Mouse (Mus musculus) left cerebral cortex, adult 11 months (tissue): ENCODE data around the gene Rsbn1.

Experiments used
- DNase-seq: peaks from one replicate; pipeline ENCODE4 v3.0.0; 2022; ENCODE audit warnings: low spot score

Gene Rsbn1

DNA sequence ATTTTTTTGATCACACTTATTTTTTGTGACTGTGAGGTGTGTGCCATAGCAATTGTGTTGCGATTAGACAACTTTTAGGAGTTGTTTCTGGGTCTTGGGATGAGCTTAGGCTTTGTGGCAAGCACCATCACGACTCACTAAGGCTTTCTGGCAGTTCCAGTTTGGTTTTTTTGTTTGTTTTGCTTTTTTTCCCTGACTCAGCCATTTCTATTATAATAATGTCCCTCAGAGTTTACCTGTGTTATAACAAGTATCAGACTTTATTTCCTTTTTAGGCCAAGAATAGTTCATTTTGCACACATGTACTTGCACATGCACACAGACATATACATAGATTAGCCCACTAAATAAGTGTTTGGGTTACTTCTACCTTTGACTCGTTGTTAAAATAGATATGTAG, 46.7 kb downstream of the Rsbn1 start:
- DNase-seq, result no peak

DNA sequence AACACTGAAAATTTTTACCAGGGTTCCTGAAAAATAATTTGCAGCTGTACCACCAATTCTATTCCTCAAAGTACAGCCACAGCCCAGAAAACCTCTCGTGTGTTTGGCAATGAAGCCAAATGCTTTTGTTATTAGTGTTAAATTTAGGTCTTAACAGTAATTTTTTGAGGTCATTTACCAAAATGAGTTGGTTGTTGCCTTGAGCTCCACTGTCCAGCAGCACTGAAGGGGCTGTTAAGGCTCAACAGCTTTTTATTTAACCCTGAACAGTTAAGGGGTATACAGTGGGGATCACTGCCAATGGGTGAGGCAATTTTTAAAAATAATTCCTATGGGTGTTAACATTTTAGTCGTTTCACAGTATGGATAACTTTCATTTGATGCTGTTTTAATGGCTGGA, 53.3 kb downstream of the Rsbn1 start:
- DNase-seq, result no peak

DNA sequence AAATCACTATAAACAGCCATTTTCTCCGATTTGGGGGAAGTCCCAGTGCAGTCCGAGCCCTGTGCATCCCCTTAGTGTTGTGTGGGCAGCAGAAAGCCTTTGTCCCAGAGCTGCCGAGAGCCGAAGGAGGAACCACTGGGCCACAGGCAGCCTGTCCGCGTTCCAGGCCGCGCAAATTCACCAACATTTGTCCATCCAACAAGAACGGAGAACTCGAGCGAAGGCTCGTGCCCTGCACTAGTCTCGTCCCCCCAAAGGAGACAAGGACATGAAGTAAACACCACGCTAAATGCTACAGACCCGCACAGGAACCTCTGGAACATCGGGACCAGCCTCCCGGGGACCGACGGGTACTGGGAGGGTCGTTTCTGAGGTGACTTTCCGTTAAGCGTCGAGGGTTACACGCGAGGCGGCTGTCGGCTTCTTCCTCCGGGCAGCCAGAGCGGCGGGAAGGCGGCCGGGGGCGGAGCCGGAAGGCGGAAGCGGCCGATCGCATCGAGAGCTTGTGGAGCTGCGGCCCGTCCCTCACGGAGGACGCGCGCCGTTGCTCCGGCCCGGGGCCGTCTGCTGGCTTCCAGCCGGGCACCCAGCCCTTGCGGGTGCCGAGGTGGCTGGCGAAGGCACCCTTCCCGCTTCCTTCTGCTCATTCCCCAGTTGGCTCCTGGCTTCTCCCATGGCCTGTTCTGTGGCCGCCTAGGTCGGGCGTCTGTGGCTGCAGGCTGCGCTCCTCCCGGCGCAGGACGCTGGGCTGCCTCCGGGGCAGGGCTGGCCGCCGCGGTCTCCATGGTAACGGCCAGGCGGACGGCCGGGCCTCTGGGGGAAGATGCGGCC, 54.2 kb downstream of the Rsbn1 start, which contains the start of gene Phtf1:
Phtf1 (plus strand) TSS at position 250 of the 831 bp plus-strand sequence.
- peak; percentile 77 for DNase-seq

DNA sequence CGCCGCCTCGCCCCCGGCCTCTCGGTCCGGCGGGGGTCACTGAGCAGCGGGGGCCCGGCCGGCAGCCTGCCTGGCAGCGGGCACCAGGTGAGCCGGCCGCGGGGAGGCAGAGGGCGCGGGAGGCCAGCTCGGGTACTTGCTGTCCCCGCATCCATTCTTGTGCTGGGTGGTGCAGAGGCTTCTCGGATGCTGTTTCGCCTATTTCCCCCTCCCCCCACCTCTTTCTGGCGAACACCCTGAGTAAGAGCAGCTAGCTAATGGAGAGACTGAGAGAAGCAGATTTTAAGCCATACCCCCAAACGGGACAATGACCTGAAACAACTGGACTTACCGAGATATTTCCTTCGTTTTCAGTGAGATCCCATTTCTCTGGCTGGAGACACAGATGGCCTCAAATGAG, 54.8 kb downstream of the Rsbn1 start:
- DNase-seq, result peak; percentile 33

DNA sequence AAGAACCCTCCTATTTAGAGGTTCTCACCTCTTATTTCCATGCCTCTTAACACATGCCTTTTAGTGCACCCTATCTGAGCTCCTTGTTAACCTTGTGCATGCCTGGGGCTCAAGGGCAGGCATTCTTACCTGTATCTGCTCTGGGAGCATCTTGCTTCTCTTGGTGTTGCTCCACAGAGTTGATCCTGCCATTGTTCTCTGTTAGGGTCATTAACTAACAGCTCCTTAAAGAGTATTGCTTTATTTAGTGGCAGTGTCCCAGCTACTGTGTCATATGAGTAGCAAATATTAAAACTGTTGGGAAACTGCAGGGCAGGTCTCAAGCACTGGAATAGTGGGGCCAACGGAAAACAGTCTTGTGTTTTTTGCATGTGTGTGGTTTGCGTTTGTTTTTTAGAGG, 57.2 kb downstream of the Rsbn1 start:
- no peak for DNase-seq

DNA sequence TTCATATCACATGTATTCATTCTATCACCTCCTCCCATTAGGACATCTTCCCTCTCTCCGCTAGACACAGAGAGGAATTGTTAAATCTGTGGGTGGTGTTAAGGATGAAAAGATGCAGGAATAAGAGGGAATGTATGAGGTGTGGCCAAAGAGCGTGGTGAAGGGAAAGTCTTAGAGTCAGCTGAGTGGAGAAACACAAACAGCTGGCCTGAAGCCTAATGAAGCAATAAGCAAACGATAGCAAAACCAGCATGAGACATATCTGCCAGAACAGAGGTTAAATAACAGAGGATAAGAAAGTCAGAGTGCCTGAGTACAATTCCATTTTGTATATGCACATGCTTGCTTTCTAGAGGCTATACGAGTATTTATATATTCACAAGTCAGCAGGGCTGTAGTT, 70.6 kb downstream of the Rsbn1 start:
- DNase-seq, result no peak

DNA sequence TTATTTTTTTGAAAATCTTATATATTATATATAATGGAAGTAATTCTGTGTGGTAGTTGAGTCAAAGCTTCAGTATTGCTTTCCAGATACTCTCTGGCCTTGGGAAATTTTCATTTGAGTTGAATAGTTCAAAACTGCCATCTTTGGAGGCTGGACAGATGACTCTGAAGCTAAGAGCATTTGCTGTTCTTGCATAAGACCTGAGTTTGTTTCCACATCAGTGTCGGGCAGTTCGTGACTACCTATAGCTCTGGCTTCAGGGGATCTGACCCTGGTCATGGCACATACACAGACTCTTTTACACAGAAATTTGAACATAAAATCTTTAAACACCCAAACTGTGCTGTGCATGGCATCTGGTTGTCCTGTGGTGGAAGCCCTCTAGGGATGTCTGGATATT, 71.3 kb downstream of the Rsbn1 start:
- no peak for DNase-seq

DNA sequence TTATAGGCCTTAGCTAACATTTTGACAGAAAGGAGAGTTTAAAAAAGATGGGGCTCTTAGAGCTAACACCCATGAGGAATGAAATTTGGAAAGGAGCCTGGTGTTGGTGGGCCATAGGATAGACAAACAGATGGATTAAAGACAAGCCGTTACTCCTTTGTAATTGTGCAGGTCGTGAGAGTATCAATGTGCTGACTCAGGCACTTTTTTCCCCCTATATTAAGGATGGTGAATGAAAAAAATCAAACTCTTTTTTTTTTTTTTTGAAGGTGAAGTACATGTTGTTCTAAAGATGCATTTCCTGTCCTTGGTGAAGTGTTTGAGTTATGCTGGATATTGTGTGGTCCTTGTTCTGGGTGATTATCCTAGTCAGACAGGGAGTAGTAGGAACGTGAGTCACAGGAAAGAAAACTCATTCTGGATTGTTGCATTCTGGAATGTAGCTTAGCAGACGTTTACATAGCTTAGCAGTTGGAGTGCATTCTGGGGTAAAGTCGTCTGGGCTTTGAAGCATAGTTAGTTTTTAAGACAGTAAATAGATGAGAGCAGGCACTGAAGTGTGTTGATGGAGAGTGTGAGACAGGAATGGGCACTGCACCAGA, 74.0 kb downstream of the Rsbn1 start:
- no peak for DNase-seq

DNA sequence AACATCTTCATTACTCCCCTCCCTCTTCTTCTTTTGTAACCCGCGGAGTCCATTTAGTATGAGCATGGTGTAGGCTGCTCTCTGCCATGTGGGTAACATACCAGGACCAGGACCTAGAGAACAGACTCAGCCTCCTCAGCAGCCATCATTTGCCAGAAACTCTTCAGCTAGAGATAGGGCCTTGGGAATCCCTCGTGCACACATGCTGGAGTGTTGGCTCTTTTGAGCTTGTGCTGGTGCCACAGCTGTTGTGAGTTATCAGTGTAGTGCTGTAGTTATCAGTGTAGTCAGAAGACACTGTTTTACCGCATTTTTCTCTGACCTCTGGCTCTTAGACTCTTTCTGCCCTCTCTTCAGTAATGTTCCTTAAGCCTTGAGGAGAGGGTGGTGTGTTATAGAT, 75.4 kb downstream of the Rsbn1 start:
- no peak for DNase-seq

DNA sequence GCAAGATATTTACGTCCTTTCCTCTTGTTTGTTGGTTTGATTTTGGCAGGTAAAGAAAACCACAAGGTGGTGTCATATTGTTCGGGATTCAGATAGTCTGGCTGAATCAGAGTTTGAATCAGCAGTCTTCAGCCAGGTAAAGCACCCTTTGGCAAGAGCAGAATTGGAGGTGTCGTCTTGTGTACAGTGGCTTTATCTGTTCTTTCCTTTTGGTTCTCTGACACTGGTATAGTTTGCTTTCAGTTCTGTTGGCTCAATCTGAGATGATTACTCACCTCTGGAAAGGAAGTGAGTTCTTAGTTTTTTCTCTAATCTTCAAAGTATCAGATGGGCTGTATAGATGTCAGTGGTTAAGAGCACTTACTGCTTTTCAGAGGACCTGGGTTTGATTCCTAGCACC, 77.4 kb downstream of the Rsbn1 start:
- no peak for DNase-seq

DNA sequence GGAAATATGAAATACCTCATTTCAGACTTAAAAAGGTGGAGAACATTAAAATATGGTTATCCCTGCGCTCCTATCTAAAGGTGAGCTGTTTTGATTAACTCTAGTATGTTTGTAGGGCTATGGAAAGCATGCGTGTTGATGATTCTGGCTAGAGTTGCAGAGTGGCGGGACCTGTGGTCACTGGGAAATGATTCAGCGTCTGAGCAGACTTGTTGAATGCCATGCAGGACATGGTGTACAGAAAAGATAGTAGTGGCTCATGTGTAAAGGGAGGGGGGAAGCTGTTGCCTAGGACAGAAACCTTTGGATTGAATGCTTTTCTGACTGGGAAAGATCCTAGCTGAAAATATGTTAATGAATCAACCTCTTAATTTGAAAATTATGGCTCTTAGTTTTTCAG, 84.8 kb downstream of the Rsbn1 start:
- no peak for DNase-seq

DNA sequence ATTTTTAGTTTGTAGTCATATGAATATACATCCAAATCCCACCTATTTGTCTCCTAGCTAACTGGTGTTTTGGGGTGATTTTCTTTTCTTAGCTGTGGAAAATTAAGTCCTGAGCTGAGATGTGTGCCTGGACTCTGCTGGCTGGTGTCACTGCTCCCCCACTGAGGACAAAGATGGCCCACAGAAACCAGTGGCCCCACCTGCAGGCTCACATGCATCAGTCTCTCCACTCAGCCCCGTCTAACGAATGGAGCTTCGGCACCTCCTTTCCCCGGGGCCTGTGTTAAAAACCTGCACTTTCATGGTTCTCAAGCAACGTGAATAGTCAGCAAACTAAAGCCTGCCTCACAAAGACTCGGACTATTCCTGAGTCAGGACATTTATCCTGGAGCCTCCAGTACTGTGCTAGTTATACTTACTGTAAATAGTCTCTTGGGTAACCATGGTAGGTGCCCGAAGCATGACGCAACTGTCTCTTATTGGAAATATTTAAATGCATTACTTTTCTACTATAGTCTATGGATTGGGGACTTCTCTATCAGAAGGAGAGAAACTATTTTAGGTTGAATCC, 93.1 kb downstream of the Rsbn1 start:
- no peak for DNase-seq

DNA sequence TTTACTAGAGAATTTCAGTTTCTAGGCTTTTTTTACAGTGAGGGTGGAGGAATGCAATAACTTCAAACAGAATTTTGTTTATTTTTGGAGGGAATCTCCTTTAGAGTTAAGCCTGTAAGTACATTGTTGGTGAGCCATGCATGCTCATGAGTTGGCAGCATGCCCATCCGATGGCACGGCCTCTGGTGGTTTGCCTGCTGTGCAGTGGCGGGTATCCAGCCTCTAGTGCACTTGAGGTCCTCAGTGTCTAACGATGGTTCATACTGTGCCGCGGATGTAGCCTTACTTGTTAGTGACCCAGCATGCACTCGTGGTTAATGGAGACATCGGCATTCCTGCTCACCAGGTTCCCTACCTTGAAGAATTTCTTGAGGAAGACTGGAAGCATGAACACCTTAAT, 93.6 kb downstream of the Rsbn1 start:
- no peak for DNase-seq

DNA sequence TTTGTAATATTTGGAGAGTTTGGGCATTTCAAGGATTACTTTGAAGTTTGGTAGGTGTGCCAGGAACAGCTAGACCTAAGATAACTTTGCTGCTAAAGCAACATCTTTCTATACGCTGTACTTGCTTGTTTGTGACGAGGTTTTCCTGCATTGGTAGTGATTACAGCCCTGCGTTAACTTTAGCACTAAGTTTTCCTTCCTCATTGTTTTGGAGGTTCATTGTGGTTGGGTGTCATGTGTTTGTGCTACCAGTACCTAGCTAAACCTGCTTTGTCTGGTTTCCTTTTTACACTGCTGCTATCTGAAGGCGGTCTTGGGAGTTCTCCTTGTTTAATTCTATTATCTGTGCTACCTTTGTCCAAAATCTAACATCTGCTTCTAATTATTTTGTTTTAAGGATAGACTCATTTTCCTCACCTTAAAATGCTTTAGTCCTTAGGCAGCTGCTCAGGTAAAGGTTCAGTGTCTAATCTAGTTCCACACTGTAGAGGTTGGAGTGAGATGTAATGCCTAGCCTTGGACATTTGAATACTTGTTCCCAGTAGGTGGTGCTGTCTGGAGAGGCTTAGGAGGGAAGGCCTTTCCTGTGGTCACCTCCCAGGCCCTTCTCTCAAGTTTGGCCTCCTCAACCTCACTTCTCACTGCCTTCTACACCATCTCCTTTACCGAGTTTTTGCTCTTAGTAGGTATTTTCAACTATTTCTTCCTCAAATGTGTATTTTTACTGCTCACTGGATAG, 96.2 kb downstream of the Rsbn1 start:
- no peak for DNase-seq

DNA sequence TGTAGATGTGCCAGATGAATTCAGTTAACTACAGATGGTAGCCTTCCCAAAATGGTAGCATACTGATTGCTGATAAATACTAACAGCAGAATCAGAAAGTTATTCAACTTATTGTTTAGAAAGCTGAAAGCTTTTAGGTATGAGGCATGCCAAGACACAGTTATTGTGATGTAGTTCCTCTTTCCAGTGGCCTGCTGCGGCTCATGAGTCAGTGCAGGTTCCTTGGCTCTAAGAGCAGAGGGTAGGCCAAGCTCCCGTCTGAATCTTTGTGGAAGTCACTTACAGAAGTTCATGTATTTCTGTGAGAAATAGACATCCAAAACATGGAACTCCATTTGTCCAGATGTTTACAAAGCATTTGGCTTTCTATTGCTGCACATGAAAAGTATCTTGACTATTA, 98.1 kb downstream of the Rsbn1 start:
- no peak for DNase-seq
